Mouse (Mus musculus) small intestine, adult 2 months (tissue): Measurements from ENCODE around the gene Serpinb9g.
"Not testable (repeated sequence)": the region's sequence is repeated elsewhere in the genome, so short reads cannot be mapped to it uniquely, and the experiment has no call there.

Experiments used
- CTCF ChIP-seq: fragments of 200-500 bp; IDR thresholded peaks from 2 replicates; pipeline ENCODE4 v1.5.1; 2012; ENCODE audit warnings: low read depth, mild to moderate bottlenecking, control low read depth, inconsistent platforms, low read length, moderate library complexity, mixed read lengths; ENCODE audit not compliant: insufficient replicate concordance, insufficient read length; ENCODE audit errors: extremely low read depth
- POLR2A ChIP-seq: fragments of 200-500 bp; IDR thresholded peaks from 2 replicates; pipeline ENCODE4 v1.6.1; 2012; ENCODE audit warnings: low read depth, mild to moderate bottlenecking, control low read depth, inconsistent platforms, low read length, moderate library complexity

DNA sequence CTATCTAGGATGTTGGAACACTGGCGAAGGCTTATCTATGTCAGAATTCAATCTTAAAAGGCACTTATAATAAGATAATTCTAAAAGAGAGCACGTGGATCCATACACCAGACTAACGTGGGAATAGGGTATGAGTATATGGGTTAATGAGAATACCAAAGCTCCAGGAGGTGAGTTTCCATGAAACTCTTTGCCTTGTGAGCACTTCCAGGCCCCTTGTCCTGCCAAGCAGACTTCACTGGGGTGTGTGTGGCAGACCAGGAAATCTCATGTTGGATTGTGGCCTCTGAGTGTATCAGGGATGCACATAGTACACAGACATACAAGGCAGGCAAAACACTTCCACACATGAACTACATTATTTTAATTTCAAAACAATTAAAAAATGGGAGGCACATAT, 718 bp upstream of the Serpinb9g start:
- not testable (repeated sequence) for TF ChIP-seq POLR2A, CTCF
